Mouse (Mus musculus): ENCODE results near the gene Gm42372. TPM values are rescaled to one million over a fixed set of nuclear protein-coding genes. Genes with fewer than 3 reads are reported as not detected.

Gene Gm42372
- 1.6 and 2.5 TPM in 2 replicates for polyA plus RNA-seq (2014; fragmentation: Nextera tagmentation; extraction: Ambion mirVana)

DNA sequence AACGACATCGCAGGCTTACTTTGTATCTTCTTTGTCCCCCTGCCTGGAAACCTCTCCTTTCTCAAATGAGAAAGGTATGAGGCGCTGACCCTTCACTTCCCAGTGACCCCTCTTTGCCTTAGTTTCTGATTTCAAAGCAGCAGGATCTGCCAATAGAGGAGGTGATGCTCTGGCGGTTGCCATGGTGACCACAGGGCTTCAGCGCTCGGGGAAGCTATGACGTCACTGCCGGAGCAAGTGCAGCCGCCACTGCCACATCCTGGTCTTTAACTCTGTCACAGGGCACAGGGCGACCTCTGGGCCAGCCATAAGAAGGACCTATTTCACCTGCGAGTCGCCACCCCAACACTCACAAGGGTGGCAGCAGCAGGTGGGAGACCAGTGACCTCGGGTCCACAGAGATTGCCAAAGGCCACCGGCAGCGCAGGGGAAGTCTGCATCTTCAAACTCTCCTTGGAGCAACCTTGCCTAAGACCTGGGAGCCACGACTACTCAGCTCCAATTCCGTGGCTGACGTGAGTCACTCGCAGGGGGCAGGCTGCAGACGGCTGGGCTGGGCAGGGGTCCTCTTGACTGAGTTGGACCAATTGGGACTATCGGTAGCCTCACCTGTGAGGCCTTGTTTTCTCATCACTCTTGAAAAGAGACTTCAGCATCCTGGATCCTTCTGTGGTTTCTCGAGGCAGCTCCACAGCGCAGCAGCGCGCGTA is at the start of gene Gm42372:
Gene Gm42372 (plus strand): TSS at position 228 of the 710 bp plus-strand sequence.
- Histone ChIP-seq H3K4me2 (peak within 1 kb of the TSS; percentile 65), H3K4me3 (ENCODE audit: low read depth, low read length) (peak within 1 kb of the TSS; percentile 39), H3K9ac (ENCODE audit: low read length) (peak within 1 kb of the TSS; percentile 55), H3K27ac (ENCODE audit: low read depth, low read length) (peak within 1 kb of the TSS; percentile 22; the same call in 1 of the 2 replicates), H3K36me3 (ENCODE audit: control insufficient read depth, insufficient read depth, low read length) (no peaks in the 10 kb centered on the region), H3K4me1 (ENCODE audit: control insufficient read depth, insufficient read depth, low read length) (peaks cover 20% of the 10 kb centered on the region), H3K27me3 (ENCODE audit: control insufficient read depth, insufficient read depth, low read length) (no peaks in the 10 kb centered on the region), H3K9me3 (ENCODE audit: control insufficient read depth, low read length) (no peaks in the 10 kb centered on the region)
- DNase-seq (ENCODE audit: low spot score, missing footprints) (peak; percentile 96), ATAC-seq (ENCODE audit: low FRiP score) (peak; percentile 86)
- 19% methylated on average over 26 of the region's 26 CpGs for WGBS

DNA sequence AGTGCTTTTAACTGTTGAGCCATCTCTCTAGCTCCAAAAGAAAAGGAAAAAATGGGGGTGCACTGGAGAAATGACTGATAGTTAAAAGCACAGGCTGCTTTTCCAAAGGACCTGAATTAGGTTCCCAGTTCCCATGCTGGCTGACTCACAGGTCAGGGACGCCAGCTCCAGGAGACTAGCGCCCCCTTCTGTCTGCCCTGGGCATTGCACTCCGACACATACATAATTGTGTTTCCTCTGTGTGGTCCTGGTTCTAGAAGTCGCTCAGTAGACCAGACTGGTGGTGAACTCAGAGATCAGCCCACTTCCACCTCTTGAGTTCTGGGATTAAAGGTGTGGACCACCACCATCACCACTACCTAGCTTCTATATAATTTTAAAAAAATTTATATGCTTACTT is 45.6 kb upstream of the Gm42372 start:
- DNase-seq (ENCODE audit: low spot score, missing footprints) (no peak), ATAC-seq (ENCODE audit: low FRiP score) (no peak)
- peaks cover 8% of the 10 kb centered on the region; the same call in 1 of the 2 replicates for H3K4me1 ChIP-seq (ENCODE audit: control insufficient read depth, insufficient read depth, low read length)
- H3K9me3 ChIP-seq (ENCODE audit: control insufficient read depth, low read length): no peaks in the 10 kb centered on the region
- H3K9ac ChIP-seq (ENCODE audit: low read length): no peak overlapping the region
- H3K4me2 ChIP-seq: no peak overlapping the region
- H3K27me3 ChIP-seq (ENCODE audit: control insufficient read depth, insufficient read depth, low read length): no peaks in the 10 kb centered on the region
- H3K4me3 ChIP-seq (ENCODE audit: low read depth, low read length): no peak overlapping the region
- H3K36me3 ChIP-seq (ENCODE audit: control insufficient read depth, insufficient read depth, low read length): no peaks in the 10 kb centered on the region
- no peak overlapping the region for H3K27ac ChIP-seq (ENCODE audit: low read depth, low read length)
- 50% methylated on average over 4 of the region's 4 CpGs for WGBS

DNA sequence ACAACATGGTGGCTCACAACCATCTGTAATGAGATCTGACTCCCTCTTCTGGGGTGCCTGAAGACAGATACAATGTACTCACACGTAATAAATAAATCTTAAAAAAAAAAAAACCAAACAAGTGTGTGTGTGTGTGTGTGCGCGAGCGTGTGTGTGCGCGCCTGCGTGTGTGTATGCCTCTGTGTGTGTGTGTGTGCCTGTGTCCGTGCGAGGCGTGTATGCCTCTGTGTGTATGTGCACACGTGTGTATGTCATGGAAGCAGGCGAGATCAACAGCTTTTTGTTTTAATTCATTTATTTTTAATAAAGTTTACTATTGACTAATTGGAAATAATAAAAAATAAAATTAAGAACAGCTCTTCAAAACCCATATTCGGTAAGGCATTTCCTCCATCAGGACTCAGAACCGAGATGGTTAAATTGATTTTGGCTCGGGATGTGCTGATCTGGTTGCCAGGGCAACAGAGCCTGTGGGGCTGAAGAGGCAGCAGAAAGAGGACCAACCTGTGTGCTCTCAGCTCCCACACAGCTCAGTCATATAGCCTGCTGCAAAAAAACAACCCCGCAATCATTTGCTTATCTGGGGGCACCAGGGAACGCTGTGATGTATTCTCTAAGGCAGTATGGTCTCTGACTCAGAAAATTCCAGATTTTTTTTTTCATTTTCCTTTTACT is 44.6 kb upstream of the Gm42372 start:
- DNase-seq (ENCODE audit: low spot score, missing footprints) (no peak), ATAC-seq (ENCODE audit: low FRiP score) (peak; percentile 83)
- no peak overlapping the region; the same call in 1 of the 2 replicates for H3K27ac ChIP-seq (ENCODE audit: low read depth, low read length)
- WGBS: 71% methylated on average over 17 of the region's 17 CpGs
- no peaks in the 10 kb centered on the region for H3K27me3 ChIP-seq (ENCODE audit: control insufficient read depth, insufficient read depth, low read length)
- H3K4me3 ChIP-seq (ENCODE audit: low read depth, low read length): no peak overlapping the region
- H3K4me2 ChIP-seq: no peak overlapping the region
- no peaks in the 10 kb centered on the region for H3K9me3 ChIP-seq (ENCODE audit: control insufficient read depth, low read length)
- H3K4me1 ChIP-seq (ENCODE audit: control insufficient read depth, insufficient read depth, low read length): peaks cover 8% of the 10 kb centered on the region; the same call in 1 of the 2 replicates
- no peak overlapping the region for H3K9ac ChIP-seq (ENCODE audit: low read length)
- no peaks in the 10 kb centered on the region for H3K36me3 ChIP-seq (ENCODE audit: control insufficient read depth, insufficient read depth, low read length)

DNA sequence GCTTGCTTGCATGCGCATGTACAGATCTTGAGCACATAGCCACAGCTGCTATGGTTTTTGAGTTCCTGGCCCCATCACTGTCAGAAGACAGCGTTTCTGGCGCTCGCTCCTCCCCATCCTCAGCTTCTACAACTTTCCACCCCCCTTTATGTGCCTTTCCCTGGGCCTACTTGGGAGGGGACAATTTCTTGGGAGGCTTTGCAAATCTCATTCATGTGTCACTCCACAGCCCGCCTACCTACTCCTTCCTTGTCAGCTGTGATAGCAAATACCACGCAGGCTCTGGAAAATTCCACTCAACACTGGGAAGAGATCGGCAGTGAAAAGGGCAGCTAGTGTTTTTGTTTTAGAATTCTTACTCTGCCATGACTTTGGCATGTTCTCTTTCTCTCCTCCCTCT is 42.6 kb upstream of the Gm42372 start:
- Histone ChIP-seq H3K9me3 (ENCODE audit: control insufficient read depth, low read length) (no peaks in the 10 kb centered on the region), H3K27ac (ENCODE audit: low read depth, low read length) (no peak overlapping the region), H3K4me3 (ENCODE audit: low read depth, low read length) (no peak overlapping the region), H3K27me3 (ENCODE audit: control insufficient read depth, insufficient read depth, low read length) (peaks cover 5% of the 10 kb centered on the region), H3K9ac (ENCODE audit: low read length) (no peak overlapping the region), H3K4me1 (ENCODE audit: control insufficient read depth, insufficient read depth, low read length) (peaks cover 18% of the 10 kb centered on the region), H3K36me3 (ENCODE audit: control insufficient read depth, insufficient read depth, low read length) (no peaks in the 10 kb centered on the region), H3K4me2 (no peak overlapping the region)
- DNase-seq (ENCODE audit: low spot score, missing footprints): no peak
- ATAC-seq (ENCODE audit: low FRiP score): no peak
- 56% methylated on average over 7 of the region's 7 CpGs for WGBS

DNA sequence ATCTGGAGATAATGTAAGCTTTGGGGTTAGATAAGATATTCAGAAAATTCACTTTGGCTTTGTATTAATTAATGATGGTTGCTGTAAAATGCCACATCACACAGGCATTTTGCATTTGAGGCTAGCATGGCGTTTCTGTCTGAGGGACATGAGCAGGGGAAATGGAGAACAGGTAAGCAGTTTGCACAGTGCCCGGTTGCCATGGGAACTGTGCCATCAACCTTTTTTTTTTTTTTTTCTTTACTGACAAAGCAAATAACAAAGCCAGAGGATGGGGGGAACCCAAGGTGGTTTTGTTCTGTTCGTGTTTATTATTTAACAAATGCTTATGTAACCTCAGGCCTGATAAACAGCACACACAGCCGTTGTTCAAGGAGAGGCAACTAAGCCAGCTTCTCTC is 40.0 kb upstream of the Gm42372 start:
- no peaks in the 10 kb centered on the region for H3K36me3 ChIP-seq (ENCODE audit: control insufficient read depth, insufficient read depth, low read length)
- H3K4me1 ChIP-seq (ENCODE audit: control insufficient read depth, insufficient read depth, low read length): peaks cover 36% of the 10 kb centered on the region
- H3K9me3 ChIP-seq (ENCODE audit: control insufficient read depth, low read length): no peaks in the 10 kb centered on the region
- DNase-seq (ENCODE audit: low spot score, missing footprints) (no peak), ATAC-seq (ENCODE audit: low FRiP score) (no peak)
- H3K27ac ChIP-seq (ENCODE audit: low read depth, low read length): no peak overlapping the region
- 61% methylated on average over 4 of the region's 4 CpGs for WGBS
- H3K4me2 ChIP-seq: no peak overlapping the region
- no peak overlapping the region for H3K9ac ChIP-seq (ENCODE audit: low read length)
- H3K4me3 ChIP-seq (ENCODE audit: low read depth, low read length): no peak overlapping the region
- peaks cover 31% of the 10 kb centered on the region for H3K27me3 ChIP-seq (ENCODE audit: control insufficient read depth, insufficient read depth, low read length)

DNA sequence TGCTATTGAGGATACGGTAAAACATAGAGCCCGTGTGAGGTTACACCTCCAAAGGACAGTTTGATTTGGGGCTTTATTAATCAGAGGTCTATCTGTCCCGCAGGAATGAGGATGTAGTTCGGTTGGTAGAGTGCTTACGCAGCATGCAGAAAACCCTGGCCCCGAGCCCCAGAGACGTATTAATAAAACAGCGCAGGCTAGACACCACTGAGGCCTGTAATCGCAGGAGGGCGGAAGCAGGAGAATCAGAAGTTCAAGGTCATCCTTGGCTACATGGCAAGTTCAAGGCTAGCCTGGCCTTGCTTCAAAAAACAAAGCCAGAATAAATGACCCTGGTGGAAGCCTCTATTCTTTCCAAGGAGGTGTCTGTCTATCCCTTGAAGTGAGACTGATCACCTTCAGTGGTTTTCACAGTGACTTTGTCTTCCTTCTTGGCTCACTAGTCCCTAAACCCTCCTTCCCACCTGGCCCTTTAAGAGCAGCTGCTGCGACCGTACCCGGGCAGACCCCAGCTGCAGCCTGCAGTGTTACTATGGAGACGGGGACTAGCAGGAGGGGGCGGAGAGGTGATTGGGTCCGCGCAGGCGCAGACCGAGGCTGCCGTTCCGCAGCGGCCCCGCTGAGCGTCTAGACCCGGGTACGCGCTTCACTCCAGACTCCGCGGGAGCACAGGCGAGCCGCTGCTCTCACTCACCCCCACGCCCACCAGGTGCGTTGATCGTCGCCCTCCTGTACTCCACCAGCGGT is 38.7 kb upstream of the Gm42372 start, which contains the start of gene Pnmal2:
Gene Pnmal2 (plus strand): TSS at position 622 of the 747 bp plus-strand sequence.
- peak within 1 kb of the TSS; percentile 83 for H3K4me2 ChIP-seq
- 14% methylated on average over 36 of the region's 36 CpGs for WGBS
- H3K27me3 ChIP-seq (ENCODE audit: control insufficient read depth, insufficient read depth, low read length): peaks cover 44% of the 10 kb centered on the region
- ATAC-seq (ENCODE audit: low FRiP score): peak; percentile 92
- DNase-seq (ENCODE audit: low spot score, missing footprints): peak; percentile 99
- peak within 1 kb of the TSS; percentile 80 for H3K9ac ChIP-seq (ENCODE audit: low read length)
- peaks cover 37% of the 10 kb centered on the region for H3K4me1 ChIP-seq (ENCODE audit: control insufficient read depth, insufficient read depth, low read length)
- H3K36me3 ChIP-seq (ENCODE audit: control insufficient read depth, insufficient read depth, low read length): no peaks in the 10 kb centered on the region
- H3K4me3 ChIP-seq (ENCODE audit: low read depth, low read length): peak within 1 kb of the TSS; percentile 62
- no peaks in the 10 kb centered on the region for H3K9me3 ChIP-seq (ENCODE audit: control insufficient read depth, low read length)
- H3K27ac ChIP-seq (ENCODE audit: low read depth, low read length): peak within 1 kb of the TSS; percentile 57

DNA sequence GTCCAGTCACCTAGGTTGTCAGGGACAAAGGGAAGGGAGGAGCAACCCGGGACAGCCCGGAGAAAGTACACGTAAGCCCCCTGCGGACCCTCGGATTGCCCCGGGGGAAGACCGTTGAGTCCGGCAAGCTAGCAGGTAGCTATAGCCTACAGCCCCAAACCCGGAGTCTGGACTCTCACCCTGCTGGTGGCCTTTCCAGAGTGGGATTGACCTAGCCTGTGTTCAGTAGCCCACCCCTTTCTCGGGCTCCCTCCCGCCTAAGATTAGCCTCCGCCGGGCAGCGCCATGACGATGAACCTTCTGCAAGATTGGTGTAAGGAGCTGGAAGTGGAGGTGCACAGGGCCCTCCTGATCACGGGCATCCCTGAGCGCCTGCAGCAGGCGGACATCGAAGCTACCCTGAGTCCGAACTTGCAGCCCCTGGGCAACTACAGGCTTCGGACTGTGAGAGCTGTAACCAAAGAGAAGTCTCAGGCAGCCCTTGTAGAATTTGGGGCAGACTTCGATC is 38.0 kb upstream of the Gm42372 start:
- ATAC-seq (ENCODE audit: low FRiP score): no peak
- H3K4me3 ChIP-seq (ENCODE audit: low read depth, low read length): peak overlapping the region; percentile 62
- H3K9ac ChIP-seq (ENCODE audit: low read length): peak overlapping the region; percentile 80
- H3K4me1 ChIP-seq (ENCODE audit: control insufficient read depth, insufficient read depth, low read length): peaks cover 40% of the 10 kb centered on the region
- H3K27ac ChIP-seq (ENCODE audit: low read depth, low read length): peak overlapping the region; percentile 57
- under 1% methylated on average over 22 of the region's 22 CpGs for WGBS
- no peaks in the 10 kb centered on the region for H3K9me3 ChIP-seq (ENCODE audit: control insufficient read depth, low read length)
- peak overlapping the region; percentile 83 for H3K4me2 ChIP-seq
- H3K36me3 ChIP-seq (ENCODE audit: control insufficient read depth, insufficient read depth, low read length): no peaks in the 10 kb centered on the region
- H3K27me3 ChIP-seq (ENCODE audit: control insufficient read depth, insufficient read depth, low read length): peaks cover 51% of the 10 kb centered on the region
- no peak for DNase-seq (ENCODE audit: low spot score, missing footprints)

DNA sequence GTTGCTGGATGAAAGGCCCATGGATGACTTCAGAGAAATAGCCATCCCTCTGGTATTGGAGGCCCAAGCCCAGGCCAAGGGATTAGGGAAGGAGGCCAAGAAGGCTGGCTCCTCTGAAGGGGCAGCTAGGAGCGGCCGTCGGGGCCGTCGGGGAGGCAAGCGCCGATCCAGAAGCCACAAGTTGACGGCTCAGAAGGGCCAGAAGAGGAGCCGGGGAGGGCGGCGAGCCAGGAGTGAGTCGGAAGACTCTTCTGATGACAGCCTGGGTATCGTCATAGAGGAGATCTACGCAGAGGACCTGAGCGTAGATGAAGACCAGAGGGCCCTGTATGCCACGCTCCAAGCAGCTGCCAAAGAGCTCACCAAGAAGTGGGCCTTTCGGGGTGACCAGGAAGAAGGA is 37.5 kb upstream of the Gm42372 start:
- 10% methylated on average over 17 of the region's 17 CpGs for WGBS
- DNase-seq (ENCODE audit: low spot score, missing footprints): peak; percentile 90
- no peak overlapping the region for H3K27ac ChIP-seq (ENCODE audit: low read depth, low read length)
- peak overlapping the region; percentile 80 for H3K9ac ChIP-seq (ENCODE audit: low read length)
- no peaks in the 10 kb centered on the region for H3K36me3 ChIP-seq (ENCODE audit: control insufficient read depth, insufficient read depth, low read length)
- no peak for ATAC-seq (ENCODE audit: low FRiP score)
- H3K4me1 ChIP-seq (ENCODE audit: control insufficient read depth, insufficient read depth, low read length): peaks cover 38% of the 10 kb centered on the region
- peak overlapping the region; percentile 83 for H3K4me2 ChIP-seq
- no peaks in the 10 kb centered on the region for H3K9me3 ChIP-seq (ENCODE audit: control insufficient read depth, low read length)
- peaks cover 54% of the 10 kb centered on the region for H3K27me3 ChIP-seq (ENCODE audit: control insufficient read depth, insufficient read depth, low read length)
- peak overlapping the region; percentile 62 for H3K4me3 ChIP-seq (ENCODE audit: low read depth, low read length)
